Mouse (Mus musculus): ENCODE data around the gene Gng7. TPM values are rescaled to one million over a fixed set of nuclear protein-coding genes. Genes with fewer than 3 reads are reported as not detected.

Gene Gng7
- polyA plus RNA-seq, 1 experiment, result 3.0 TPM

DNA sequence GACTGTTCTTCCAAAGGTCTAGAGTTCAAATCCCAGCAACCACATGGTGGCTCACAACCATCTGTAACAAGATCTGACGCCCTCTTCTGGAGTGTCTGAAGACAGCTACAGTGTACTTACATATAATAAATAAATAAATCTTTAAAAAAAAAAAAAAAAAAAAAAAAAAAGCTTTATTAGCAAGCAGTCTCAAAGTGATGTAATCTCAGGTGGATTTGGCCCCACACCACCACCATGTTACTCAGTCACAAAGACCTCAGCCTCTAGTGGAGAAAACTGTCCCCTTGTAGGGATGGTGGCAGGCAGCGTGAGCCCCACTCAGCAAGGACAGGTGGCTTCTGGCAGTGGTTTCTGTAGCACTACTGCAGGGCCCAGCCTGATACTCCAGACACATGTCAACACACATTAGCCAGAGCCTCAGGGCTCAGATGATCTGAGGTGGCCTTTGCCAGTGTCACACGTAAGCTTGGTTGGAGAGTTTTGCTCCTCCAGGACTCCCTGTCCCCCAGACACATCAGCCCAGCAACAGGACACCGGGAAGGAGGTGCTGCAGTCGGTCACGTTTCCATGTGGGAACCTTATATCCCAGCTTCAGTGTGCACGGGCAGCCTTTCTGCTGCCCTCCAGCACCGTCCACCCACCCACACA lies 101.3 kb downstream of the Gng7 start:
- no peak for TF ChIP-seq CTCF (IDR thresholded peaks at IDR 0.05; ENCODE audit: insufficient read depth, low read length)
- WGBS, result 87% methylated on average over 7 of the region's 8 CpGs
- Histone ChIP-seq H3K4me3 (replicated peaks; ENCODE audit: extremely low read depth, low read depth, low read length) (no peak overlapping the region), H3K4me1 (ENCODE audit: control insufficient read depth, insufficient read depth, low read length) (peaks cover 5% of the 10 kb centered on the region)
- no peak for DNase-seq

DNA sequence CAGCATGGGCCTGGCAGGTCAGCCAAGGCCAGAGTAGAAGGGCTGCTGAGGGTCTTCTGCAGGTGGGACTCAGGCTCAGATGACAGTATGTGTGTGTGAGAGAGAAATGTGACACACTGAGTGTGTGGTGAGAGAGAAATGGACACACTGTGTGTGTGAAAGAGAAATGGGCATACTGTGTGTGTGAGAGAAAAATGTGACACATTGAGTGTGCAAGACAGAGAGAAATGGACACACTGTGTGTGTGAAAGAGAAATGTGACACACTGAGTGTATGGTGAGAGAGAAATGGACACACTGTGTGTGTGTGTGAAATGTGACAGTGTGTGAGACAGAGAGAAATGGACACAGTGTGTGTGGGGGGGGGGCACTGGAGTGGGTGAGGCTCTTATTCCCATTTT lies 102.9 kb downstream of the Gng7 start:
- no peak for DNase-seq
- Histone ChIP-seq H3K4me1 (ENCODE audit: control insufficient read depth, insufficient read depth, low read length) (no peaks in the 10 kb centered on the region), H3K4me3 (replicated peaks; ENCODE audit: extremely low read depth, low read depth, low read length) (no peak overlapping the region)
- TF ChIP-seq POLR2A (IDR thresholded peaks at IDR 0.05; ENCODE audit: borderline replicate concordance, extremely low read depth, low read depth, low read length) (no peak), CTCF (IDR thresholded peaks at IDR 0.05; ENCODE audit: insufficient read depth, low read length) (no peak)

DNA sequence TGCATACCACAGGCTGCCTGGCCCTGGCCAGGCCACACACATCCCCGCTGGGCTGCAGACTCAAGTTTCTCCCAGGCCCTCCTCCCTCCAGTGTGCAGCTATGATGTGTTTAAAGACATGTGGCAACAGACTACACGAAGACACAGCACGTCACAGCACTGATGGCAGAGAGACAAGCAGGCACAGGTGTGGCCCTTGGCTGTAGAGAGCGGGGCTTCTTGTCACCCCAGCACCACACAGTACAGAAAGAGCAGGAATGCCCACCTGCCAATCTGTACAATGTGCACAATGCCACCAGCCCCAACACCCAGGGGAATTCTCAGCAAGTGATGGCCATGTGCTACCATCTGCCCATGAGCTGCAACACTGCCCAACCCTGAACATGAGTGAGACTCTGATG lies 103.4 kb downstream of the Gng7 start:
- Histone ChIP-seq H3K4me1 (ENCODE audit: control insufficient read depth, insufficient read depth, low read length) (no peaks in the 10 kb centered on the region), H3K4me3 (replicated peaks; ENCODE audit: extremely low read depth, low read depth, low read length) (no peak overlapping the region)
- WGBS, result 92% methylated on average over 4 of the region's 4 CpGs
- TF ChIP-seq CTCF (IDR thresholded peaks at IDR 0.05; ENCODE audit: insufficient read depth, low read length) (no peak), POLR2A (IDR thresholded peaks at IDR 0.05; ENCODE audit: borderline replicate concordance, extremely low read depth, low read depth, low read length) (no peak)
- DNase-seq, result no peak

DNA sequence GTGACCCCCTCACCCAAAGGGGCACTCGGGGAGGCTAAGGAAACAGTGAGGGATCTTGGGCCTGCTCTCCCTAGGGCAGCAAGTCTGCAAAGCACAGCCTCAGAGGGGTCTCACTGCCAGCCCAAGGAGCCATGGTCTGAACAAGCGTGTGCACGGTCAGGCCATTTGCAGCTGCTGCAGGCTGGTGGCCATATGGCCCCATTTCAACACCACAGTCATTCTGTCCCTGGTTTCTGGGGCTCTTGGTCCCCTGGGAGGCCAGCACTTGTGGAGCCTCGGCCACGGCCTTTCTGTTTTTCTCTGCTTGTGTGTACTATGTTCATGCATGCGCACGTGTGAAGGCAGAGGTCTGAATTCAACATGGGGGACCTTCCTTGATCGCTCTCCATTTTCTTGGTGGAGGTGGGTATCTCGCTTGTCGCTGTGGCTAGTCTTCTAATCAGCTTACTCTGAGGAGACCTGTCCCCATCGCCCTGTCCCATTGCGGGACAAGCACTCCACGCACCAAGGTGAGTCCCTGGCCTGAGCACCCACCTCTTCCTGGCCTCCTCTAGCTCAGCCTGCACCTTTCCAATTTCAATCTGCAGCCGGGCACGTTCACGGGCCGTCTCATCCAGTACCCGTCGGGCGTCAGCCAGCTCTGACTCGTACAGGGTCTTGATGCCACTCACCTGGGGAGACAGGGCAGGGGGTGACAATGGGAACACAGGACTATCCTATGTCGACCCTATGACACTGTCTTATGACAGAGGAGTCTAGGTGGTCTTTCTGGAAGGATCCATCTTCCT lies 105.2 kb downstream of the Gng7 start:
- no peak overlapping the region for H3K4me3 ChIP-seq (replicated peaks; ENCODE audit: extremely low read depth, low read depth, low read length)
- TF ChIP-seq CTCF (IDR thresholded peaks at IDR 0.05; ENCODE audit: insufficient read depth, low read length) (no peak), POLR2A (IDR thresholded peaks at IDR 0.05; ENCODE audit: borderline replicate concordance, extremely low read depth, low read depth, low read length) (no peak)
- 93% methylated on average over 22 of the region's 22 CpGs for WGBS
- no peaks in the 10 kb centered on the region for H3K4me1 ChIP-seq (ENCODE audit: control insufficient read depth, insufficient read depth, low read length)
- DNase-seq, result no peak

DNA sequence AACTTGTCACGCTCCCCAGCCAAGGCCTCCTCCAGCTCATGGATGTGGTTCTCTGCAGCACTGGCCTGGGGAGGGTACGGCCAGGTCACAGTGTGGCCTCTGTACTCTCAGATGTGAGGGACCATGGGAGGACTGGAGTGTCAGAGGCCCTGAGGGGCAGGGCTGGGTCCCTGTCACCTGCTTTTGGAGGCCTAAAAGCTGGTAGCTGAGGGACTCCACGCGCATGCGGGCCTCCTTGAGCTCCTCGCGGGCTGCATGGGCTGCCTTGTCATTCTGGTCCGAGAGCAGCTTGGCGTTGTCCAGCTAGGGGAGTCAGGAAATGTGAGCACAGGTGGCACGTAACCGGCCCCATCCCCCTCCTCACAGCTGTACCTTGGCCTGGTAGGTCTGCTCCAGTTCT lies 110.0 kb downstream of the Gng7 start:
- H3K4me3 ChIP-seq (replicated peaks; ENCODE audit: extremely low read depth, low read depth, low read length), result no peak overlapping the region
- H3K4me1 ChIP-seq (ENCODE audit: control insufficient read depth, insufficient read depth, low read length), result peaks cover 4% of the 10 kb centered on the region; the same call in 1 of the 2 replicates
- no peak for DNase-seq
- no peak for TF ChIP-seq CTCF (IDR thresholded peaks at IDR 0.05; ENCODE audit: insufficient read depth, low read length)
- TF ChIP-seq POLR2A (IDR thresholded peaks at IDR 0.05; ENCODE audit: borderline replicate concordance, extremely low read depth, low read depth, low read length), result no peak
- 86% methylated on average over 11 of the region's 11 CpGs for WGBS

DNA sequence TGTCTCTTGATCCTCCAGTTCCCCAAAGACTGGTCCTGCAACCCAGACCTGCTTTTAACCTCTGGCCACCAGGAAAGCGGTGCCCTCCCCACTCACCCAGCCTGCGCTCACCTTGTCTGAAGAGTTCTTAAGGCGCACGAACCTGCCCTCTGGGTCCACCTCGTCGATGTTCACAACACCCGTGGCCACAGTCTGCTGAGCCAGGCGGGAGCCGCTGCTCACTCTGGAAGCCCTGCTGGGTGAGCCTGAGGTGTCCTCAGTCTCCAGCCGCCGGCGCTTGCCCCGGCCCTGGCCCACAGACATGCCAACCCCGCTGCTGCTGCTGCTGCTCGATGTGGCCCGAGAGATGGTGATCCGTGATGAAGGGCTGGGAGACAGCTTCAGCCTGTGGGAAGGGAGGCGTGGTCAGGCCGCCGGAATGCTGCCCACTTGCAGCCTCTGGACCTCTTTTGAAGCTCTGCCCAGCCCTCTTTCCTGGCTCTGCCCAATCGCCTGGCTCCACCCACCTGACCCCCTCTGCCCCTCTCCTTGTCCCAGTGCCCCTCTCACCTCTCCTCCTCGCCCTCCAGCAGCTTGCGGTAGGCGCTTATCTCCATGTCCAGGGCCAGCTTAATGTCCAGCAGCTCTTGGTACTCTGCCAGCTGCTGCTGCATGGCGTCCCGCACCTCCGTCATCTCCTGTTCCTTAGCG lies 110.6 kb downstream of the Gng7 start:
- DNase-seq, result no peak
- Histone ChIP-seq H3K4me1 (ENCODE audit: control insufficient read depth, insufficient read depth, low read length) (peaks cover 7% of the 10 kb centered on the region; the same call in 1 of the 2 replicates), H3K4me3 (replicated peaks; ENCODE audit: extremely low read depth, low read depth, low read length) (no peak overlapping the region)
- TF ChIP-seq CTCF (IDR thresholded peaks at IDR 0.05; ENCODE audit: insufficient read depth, low read length), result no peak
- no peak for TF ChIP-seq POLR2A (IDR thresholded peaks at IDR 0.05; ENCODE audit: borderline replicate concordance, extremely low read depth, low read depth, low read length)
- WGBS, result 74% methylated on average over 28 of the region's 28 CpGs

DNA sequence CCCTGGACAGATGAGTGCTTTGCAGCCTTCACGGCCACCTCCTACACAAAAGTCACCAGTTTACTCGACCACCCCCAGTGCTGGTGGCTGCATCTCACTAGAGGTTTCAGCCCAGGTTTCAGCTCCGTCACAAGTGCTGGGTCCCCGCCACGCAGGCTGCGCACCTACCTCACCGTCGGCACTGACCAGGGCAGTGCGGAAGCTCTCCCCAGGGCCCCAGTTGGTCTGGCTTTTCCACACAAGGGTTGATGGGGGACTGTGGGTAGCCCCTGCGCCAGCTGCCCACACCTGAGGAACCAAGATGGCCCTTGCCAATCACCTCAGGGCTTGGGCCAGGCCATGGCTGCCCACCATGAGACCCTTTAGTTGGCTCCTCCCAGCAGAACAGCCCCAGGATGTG lies 111.5 kb downstream of the Gng7 start:
- WGBS, result 93% methylated on average over 10 of the region's 10 CpGs
- H3K4me1 ChIP-seq (ENCODE audit: control insufficient read depth, insufficient read depth, low read length), result peaks cover 7% of the 10 kb centered on the region; the same call in 1 of the 2 replicates
- H3K4me3 ChIP-seq (replicated peaks; ENCODE audit: extremely low read depth, low read depth, low read length), result no peak overlapping the region
- DNase-seq, result no peak
- TF ChIP-seq CTCF (IDR thresholded peaks at IDR 0.05; ENCODE audit: insufficient read depth, low read length), result no peak
- no peak for TF ChIP-seq POLR2A (IDR thresholded peaks at IDR 0.05; ENCODE audit: borderline replicate concordance, extremely low read depth, low read depth, low read length)

DNA sequence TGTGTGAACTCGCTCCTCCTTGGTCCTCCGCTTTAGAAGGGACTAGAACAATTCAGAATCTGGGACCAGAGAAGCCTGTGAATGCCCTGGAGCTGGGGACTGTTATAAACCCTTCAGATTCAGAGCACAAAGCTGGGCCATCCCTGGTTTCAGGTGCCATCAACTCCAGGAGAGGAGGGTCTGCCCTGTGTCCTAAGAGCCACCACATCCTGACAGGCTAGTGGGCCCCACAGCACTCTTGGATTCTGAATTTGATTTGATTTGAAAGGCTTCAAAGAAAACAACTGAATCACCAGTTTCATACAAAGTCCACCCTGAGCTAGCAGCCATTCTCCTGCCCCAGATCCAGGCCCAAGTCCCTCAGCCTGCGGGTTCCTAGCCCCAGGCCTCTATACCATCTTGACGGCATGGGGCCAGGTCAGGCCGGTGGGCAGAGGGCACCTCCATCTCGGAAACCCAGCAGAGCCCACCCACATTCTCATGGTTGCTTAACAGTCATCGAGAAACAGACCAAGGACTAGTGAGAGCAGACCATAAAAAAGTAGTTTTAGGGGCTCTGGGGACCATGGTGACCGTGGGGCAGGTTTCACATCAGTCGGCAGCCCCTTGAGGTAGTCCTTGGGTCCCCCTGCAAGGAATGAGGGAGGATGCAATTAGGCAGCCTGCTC lies 112.3 kb downstream of the Gng7 start:
- H3K4me1 ChIP-seq (ENCODE audit: control insufficient read depth, insufficient read depth, low read length), result peaks cover 7% of the 10 kb centered on the region; the same call in 1 of the 2 replicates
- H3K4me3 ChIP-seq (replicated peaks; ENCODE audit: extremely low read depth, low read depth, low read length), result no peak overlapping the region
- 92% methylated on average over 9 of the region's 9 CpGs for WGBS
- TF ChIP-seq POLR2A (IDR thresholded peaks at IDR 0.05; ENCODE audit: borderline replicate concordance, extremely low read depth, low read depth, low read length), result no peak
- no peak for TF ChIP-seq CTCF (IDR thresholded peaks at IDR 0.05; ENCODE audit: insufficient read depth, low read length)
- DNase-seq, result no peak
